In genomic region chr15:103059393-103059992, GRCm38 (mm10) we compare ENCODE assay signal across 10 mouse cellular contexts. TPM values are rescaled to one million over a fixed set of nuclear protein-coding genes. Genes with fewer than 3 reads are reported as not detected.
A peak's percentile ranks its signal among the peaks of the same experiment; 100 is the strongest.
DNase-seq lines count a peak whose midpoint lies in the region; ATAC-seq and TF ChIP-seq lines count a peak whose summit lies in the region.
"Had no signal": no experiment of that assay in that cellular context is flagged by ENCODE, and none has a peak within 500 bp of the region (broad histone marks: within the 10 kb centered on the region; RNA-seq: fewer than 3 reads in every experiment).

No protein-coding gene starts in this region.

- H3K4me3 ChIP-seq in lung, embryonic 15.5 days, result 0 out of 2 replicates have a peak overlapping the region, but pooled peaks have one; percentile 5
- H3K4me3 ChIP-seq in hindbrain, embryonic 11.5 days (ENCODE audit: low read depth, low read length), result peak overlapping the region; percentile 36
- peak overlapping the region; percentile 41 for H3K4me3 ChIP-seq in kidney, embryonic 15.5 days (replicated peaks)
- no peak overlapping the region for H3K4me3 ChIP-seq in thymus, adult 2 months (ENCODE audit: control insufficient read depth, insufficient read depth, low read length)

- no peaks in the 10 kb centered on the region for H3K9me3 ChIP-seq in lung, embryonic 15.5 days
- H3K9me3 ChIP-seq in hindbrain, embryonic 11.5 days (ENCODE audit: control insufficient read depth, low read length), result no peaks in the 10 kb centered on the region
- no peaks in the 10 kb centered on the region for H3K9me3 ChIP-seq in kidney, embryonic 15.5 days (replicated peaks)

- no peak for DNase-seq in lung, postnatal 10 days
- DNase-seq in hindbrain, embryonic 11.5 days (ENCODE audit: low spot score), result peak; percentile 62
- peak; percentile 26 for DNase-seq in retina, postnatal 1 day
- DNase-seq in thymus, adult 2 months, result no peak
- no peak for DNase-seq in lung, postnatal 14 days
- DNase-seq: heart, postnatal 4 days had no signal

- no peak overlapping the region for H3K9ac ChIP-seq in lung, embryonic 15.5 days
- peak overlapping the region; percentile 68 for H3K9ac ChIP-seq in hindbrain, embryonic 11.5 days (ENCODE audit: low read depth, low read length)
- peak overlapping the region; percentile 56 for H3K9ac ChIP-seq in kidney, embryonic 15.5 days
- H3K9ac ChIP-seq: liver, embryonic 14.5 days had no signal

- H3K4me2 ChIP-seq in lung, embryonic 15.5 days, result peak overlapping the region; percentile 34
- H3K4me2 ChIP-seq in hindbrain, embryonic 11.5 days (replicated peaks; ENCODE audit: low read depth, low read length), result peak overlapping the region; percentile 38
- peak overlapping the region; percentile 64 for H3K4me2 ChIP-seq in kidney, embryonic 15.5 days

- TF ChIP-seq POLR2A in thymus, adult 2 months (IDR thresholded peaks at IDR 0.05; ENCODE audit: control insufficient read depth, extremely low read depth, insufficient read depth, low read length, poor library complexity), result no peak

- H3K27ac ChIP-seq in lung, embryonic 15.5 days, result no peak overlapping the region
- H3K27ac ChIP-seq in hindbrain, embryonic 11.5 days (ENCODE audit: low read depth, low read length), result peak overlapping the region; percentile 88
- peak overlapping the region; percentile 96 for H3K27ac ChIP-seq in kidney, embryonic 15.5 days
- no peak overlapping the region for H3K27ac ChIP-seq in thymus, adult 2 months (ENCODE audit: control insufficient read depth, insufficient read depth, low read length)
- H3K27ac ChIP-seq: liver, embryonic 14.5 days had no signal

- 8% methylated on average over 21 of the region's 21 CpGs for WGBS in lung, embryonic 15.5 days
- under 1% methylated on average over 21 of the region's 21 CpGs for WGBS in hindbrain, embryonic 11.5 days
- WGBS in kidney, embryonic 15.5 days, result 3% methylated on average over 21 of the region's 21 CpGs
- 12% methylated on average over 21 of the region's 21 CpGs for WGBS in thymus, adult 2 months

- TF ChIP-seq CTCF in thymus, adult 2 months (IDR thresholded peaks at IDR 0.05; ENCODE audit: borderline replicate concordance, control insufficient read depth, extremely low read depth, insufficient read depth, low read length, poor library complexity), result no peak

- H3K36me3 ChIP-seq in lung, embryonic 15.5 days, result no peaks in the 10 kb centered on the region
- H3K36me3 ChIP-seq in hindbrain, embryonic 11.5 days (ENCODE audit: control insufficient read depth, insufficient read depth, low read length), result no peaks in the 10 kb centered on the region
- H3K36me3 ChIP-seq in kidney, embryonic 15.5 days, result no peaks in the 10 kb centered on the region
- no peaks in the 10 kb centered on the region for H3K36me3 ChIP-seq in thymus, adult 2 months (ENCODE audit: control insufficient read depth, insufficient read depth, low read length)

- peaks cover 11% of the 10 kb centered on the region; the same call in 1 of the 2 replicates for H3K4me1 ChIP-seq in lung, embryonic 15.5 days
- H3K4me1 ChIP-seq in hindbrain, embryonic 11.5 days (replicated peaks; ENCODE audit: control insufficient read depth, insufficient read depth, low read length), result 0 out of 2 replicates have a peak, but pooled peaks cover 2% of the 10 kb centered on the region
- peaks cover 79% of the 10 kb centered on the region for H3K4me1 ChIP-seq in kidney, embryonic 15.5 days
- H3K4me1 ChIP-seq in thymus, adult 2 months (replicated peaks; ENCODE audit: control insufficient read depth, insufficient read depth, low read length), result no peaks in the 10 kb centered on the region

- peaks cover 95% of the 10 kb centered on the region for H3K27me3 ChIP-seq in lung, embryonic 15.5 days
- H3K27me3 ChIP-seq in hindbrain, embryonic 11.5 days (ENCODE audit: control insufficient read depth, insufficient read depth, low read length), result peaks cover 78% of the 10 kb centered on the region
- peaks cover 3% of the 10 kb centered on the region; the same call in 1 of the 2 replicates for H3K27me3 ChIP-seq in kidney, embryonic 15.5 days
- peaks cover 19% of the 10 kb centered on the region for H3K27me3 ChIP-seq in thymus, adult 2 months (ENCODE audit: control insufficient read depth, insufficient read depth, low read length)

- ATAC-seq in lung, embryonic 15.5 days (ENCODE audit: borderline replicate concordance, extremely low read depth, low FRiP score, low TSS enrichment), result no peak
- ATAC-seq in hindbrain, embryonic 11.5 days (ENCODE audit: low FRiP score), result no peak
- no peak for ATAC-seq in kidney, embryonic 15.5 days (replicated peaks; ENCODE audit: low FRiP score)

RNA-seq across cellular contexts. Expression of gene Hoxc4, which starts 40.8 kb away (rescaled TPM):
- polyA plus RNA-seq in lung, embryonic 15.5 days (2015; fragmentation: Nextera tagmentation; extraction: Ambion mirVana), result 1.4 and 1.5 TPM in 2 replicates
- 37.3 and 37.8 TPM in 2 replicates for polyA plus RNA-seq in hindbrain, embryonic 11.5 days (2014; fragmentation: Nextera tagmentation; extraction: Ambion mirVana)
- 7.9 and 10.2 TPM in 2 replicates for polyA plus RNA-seq in kidney, embryonic 15.5 days (2015; fragmentation: Nextera tagmentation; extraction: Ambion mirVana)
- 0.19 and 0.22 TPM in 2 replicates for polyA plus RNA-seq in thymus, adult 2 months (2012; rRNA removed)
- polyA plus RNA-seq: forebrain, embryonic 11.5 days had no signal

Comparison
In these comparisons a context has a peak if more than half of its experiments do, and no peak if none do; other contexts are left out.
1. H3K27ac ChIP-seq: peak in hindbrain, embryonic 11.5 days (single experiment) and kidney, embryonic 15.5 days (single experiment); none in lung, embryonic 15.5 days (single experiment) and thymus, adult 2 months (single experiment).
2. DNase-seq: peak in hindbrain, embryonic 11.5 days (single experiment) and retina, postnatal 1 day (single experiment); none in lung, postnatal 10 days (single experiment), thymus, adult 2 months (single experiment) and lung, postnatal 14 days (single experiment).
3. Peak in every context shown above with its lines, with median percentiles within 50 percentile points of each other: H3K4me2 ChIP-seq.